Mouse (Mus musculus) forebrain, embryonic 15.5 days (tissue): Measurements from ENCODE around the gene Nmt1. TPM values are rescaled to one million over a fixed set of nuclear protein-coding genes. Genes with fewer than 3 reads are reported as not detected.

ENCODE experiments used
- ATAC-seq: fragments of 200-750 bp; cut with Nextera tagmentation; replicated peaks from 2 replicates; pipeline ENCODE4 v1.8.0; 2017; ENCODE audit warnings: mild to moderate bottlenecking, moderate TSS enrichment, moderate library complexity
- H3K27ac ChIP-seq: fragments of 300-500 bp; sonication (generic); replicated peaks from 2 replicates; pipeline ENCODE4 v1.5.1; 2015; ENCODE audit warnings: mild to moderate bottlenecking, inconsistent platforms
- H3K27me3 ChIP-seq: fragments of 300-500 bp; sonication (generic); 2 replicates; pipeline ENCODE4 v1.6.1; 2015; ENCODE audit warnings: inconsistent platforms
- H3K36me3 ChIP-seq: fragments of 300-500 bp; sonication (generic); 2 replicates; pipeline ENCODE4 v1.6.1; 2015; ENCODE audit warnings: mild to moderate bottlenecking, inconsistent platforms
- H3K4me1 ChIP-seq: fragments of 300-500 bp; sonication (generic); 2 replicates; pipeline ENCODE4 v1.6.1; 2015; ENCODE audit warnings: inconsistent platforms
- H3K4me2 ChIP-seq: fragments of 300-500 bp; sonication (generic); replicated peaks from 2 replicates; pipeline ENCODE4 v1.6.1; 2015; ENCODE audit warnings: mild to moderate bottlenecking, inconsistent platforms
- H3K4me3 ChIP-seq: fragments of 300-500 bp; sonication (generic); 2 replicates; pipeline ENCODE4 v1.5.1; 2015; ENCODE audit warnings: mild to moderate bottlenecking, inconsistent platforms
- H3K9ac ChIP-seq: fragments of 300-500 bp; sonication (generic); replicated peaks from 2 replicates; pipeline ENCODE4 v1.6.1; 2015; ENCODE audit warnings: mild to moderate bottlenecking, inconsistent platforms
- H3K9me3 ChIP-seq: fragments of 300-500 bp; sonication (generic); 2 replicates; pipeline ENCODE4 v1.6.1; 2016; ENCODE audit warnings: inconsistent platforms
- WGBS: fragments of 180-500 bp; shearing (Covaris S2); methylation state at CpG from one replicate; pipeline ENCODE4 v1.1.7; 2015; ENCODE audit warnings: mixed read lengths; 5-methylcytosine and 5-hydroxymethylcytosine counted together
- polyA plus RNA-seq: library from polyadenylated mRNA; unstranded; fragments of >200 nt; fragmentation: Nextera tagmentation; extraction: Ambion mirVana; gene quantifications from 2 replicates; pipeline ENCODE4 v1.2.1, GENCODE M21; 2015

Gene Nmt1
- polyA plus RNA-seq, 1 experiment from 2014 or later: 41.0 TPM

GRCm38 (mm10) chr11:103095801-103096200 lies 67.8 kb downstream of the Nmt1 start:
- no peak for ATAC-seq
- Histone ChIP-seq H3K9ac (no peak overlapping the region), H3K27me3 (peaks cover 14% of the 10 kb centered on the region; the same call in 1 of the 2 replicates), H3K4me3 (no peak overlapping the region), H3K36me3 (no peaks in the 10 kb centered on the region), H3K4me2 (no peak overlapping the region), H3K9me3 (no peaks in the 10 kb centered on the region), H3K27ac (no peak overlapping the region), H3K4me1 (no peaks in the 10 kb centered on the region; the same call in 1 of the 2 replicates)
- WGBS: 91% methylated on average over 6 of the region's 6 CpGs

GRCm38 (mm10) chr11:103096979-103097894 lies 69.2 kb downstream of the Nmt1 start:
- no peak overlapping the region for H3K4me3 ChIP-seq
- no peaks in the 10 kb centered on the region for H3K36me3 ChIP-seq
- H3K9me3 ChIP-seq: no peaks in the 10 kb centered on the region
- no peak overlapping the region for H3K4me2 ChIP-seq
- WGBS: 27% methylated on average over 22 of the region's 22 CpGs
- H3K4me1 ChIP-seq: peaks cover 14% of the 10 kb centered on the region
- H3K27me3 ChIP-seq: peaks cover 21% of the 10 kb centered on the region; the same call in 1 of the 2 replicates
- no peak for ATAC-seq
- no peak overlapping the region for H3K27ac ChIP-seq
- no peak overlapping the region for H3K9ac ChIP-seq

- peaks cover 22% of the 10 kb centered on the region for H3K4me1 ChIP-seq
- H3K9me3 ChIP-seq: no peaks in the 10 kb centered on the region
- H3K36me3 ChIP-seq: no peaks in the 10 kb centered on the region
- H3K27me3 ChIP-seq: peaks cover 21% of the 10 kb centered on the region; the same call in 1 of the 2 replicates
- no peak overlapping the region for H3K27ac ChIP-seq
- no peak overlapping the region for H3K4me3 ChIP-seq
- 63% methylated on average over 11 of the region's 11 CpGs for WGBS
- no peak overlapping the region for H3K4me2 ChIP-seq
- no peak overlapping the region for H3K9ac ChIP-seq
- ATAC-seq: no peak
Observed at GRCm38 (mm10) chr11:103098531-103099190, 70.7 kb downstream of the Nmt1 start.

GRCm38 (mm10) chr11:103099352-103099940 lies 71.5 kb downstream of the Nmt1 start:
- no peak overlapping the region for H3K27ac ChIP-seq
- peaks cover 21% of the 10 kb centered on the region; the same call in 1 of the 2 replicates for H3K27me3 ChIP-seq
- no peaks in the 10 kb centered on the region for H3K9me3 ChIP-seq
- H3K9ac ChIP-seq: no peak overlapping the region
- H3K4me3 ChIP-seq: no peak overlapping the region
- 61% methylated on average over 12 of the region's 12 CpGs for WGBS
- peaks cover 22% of the 10 kb centered on the region for H3K4me1 ChIP-seq
- H3K4me2 ChIP-seq: no peak overlapping the region
- ATAC-seq: no peak
- H3K36me3 ChIP-seq: no peaks in the 10 kb centered on the region

- no peaks in the 10 kb centered on the region for H3K36me3 ChIP-seq
- no peaks in the 10 kb centered on the region for H3K9me3 ChIP-seq
- H3K27ac ChIP-seq: no peak overlapping the region
- no peak for ATAC-seq
- 83% methylated on average over 8 of the region's 8 CpGs for WGBS
- peaks cover 22% of the 10 kb centered on the region for H3K4me1 ChIP-seq
- no peak overlapping the region for H3K4me2 ChIP-seq
- H3K9ac ChIP-seq: no peak overlapping the region
- no peak overlapping the region for H3K4me3 ChIP-seq
- peaks cover 21% of the 10 kb centered on the region; the same call in 1 of the 2 replicates for H3K27me3 ChIP-seq
Observed at GRCm38 (mm10) chr11:103100361-103100760, 72.4 kb downstream of the Nmt1 start.

- Histone ChIP-seq H3K4me2 (peak within 1 kb of the TSS; percentile 83), H3K9me3 (no peaks in the 10 kb centered on the region), H3K9ac (peak within 1 kb of the TSS; percentile 44), H3K4me1 (peaks cover 22% of the 10 kb centered on the region), H3K27me3 (peaks cover 21% of the 10 kb centered on the region; the same call in 1 of the 2 replicates), H3K36me3 (no peaks in the 10 kb centered on the region), H3K27ac (no peak within 1 kb of the TSS), H3K4me3 (peak within 1 kb of the TSS; percentile 48)
- ATAC-seq: peak; percentile 10; the same call in 1 of the 2 replicates
- WGBS: under 1% methylated on average over 34 of the region's 34 CpGs
Observed at GRCm38 (mm10) chr11:103101481-103101865, 73.5 kb downstream of the Nmt1 start, which contains the start of the genes Plcd3 and Acbd4. TSS of gene Plcd3 (minus strand) at chr11:103101658. TSS of gene Acbd4 (plus strand) at chr11:103101682.

- Histone ChIP-seq H3K27me3 (peaks cover 21% of the 10 kb centered on the region; the same call in 1 of the 2 replicates), H3K4me2 (peak overlapping the region; percentile 83), H3K27ac (no peak overlapping the region), H3K9ac (peak overlapping the region; percentile 44), H3K9me3 (no peaks in the 10 kb centered on the region), H3K36me3 (no peaks in the 10 kb centered on the region), H3K4me1 (peaks cover 22% of the 10 kb centered on the region), H3K4me3 (peak overlapping the region; percentile 48)
- ATAC-seq: peak; percentile 42
- 3% methylated on average over 30 of the region's 30 CpGs for WGBS
Observed at GRCm38 (mm10) chr11:103101866-103102501, 74.0 kb downstream of the Nmt1 start.

- 1% methylated on average over 35 of the region's 35 CpGs for WGBS
- Histone ChIP-seq H3K9me3 (no peaks in the 10 kb centered on the region), H3K4me1 (peaks cover 22% of the 10 kb centered on the region), H3K4me3 (peak overlapping the region; percentile 48), H3K27ac (no peak overlapping the region), H3K9ac (peak overlapping the region; percentile 44), H3K36me3 (no peaks in the 10 kb centered on the region), H3K4me2 (peak overlapping the region; percentile 83), H3K27me3 (peaks cover 21% of the 10 kb centered on the region; the same call in 1 of the 2 replicates)
- ATAC-seq: peak; percentile 92
Observed at GRCm38 (mm10) chr11:103102725-103103349, 74.8 kb downstream of the Nmt1 start.

- H3K9ac ChIP-seq: 0 out of 2 replicates have a peak overlapping the region, but pooled peaks have one; percentile 22
- H3K27ac ChIP-seq: no peak overlapping the region
- peaks cover 21% of the 10 kb centered on the region; the same call in 1 of the 2 replicates for H3K27me3 ChIP-seq
- no peak for ATAC-seq
- 67% methylated on average over 8 of the region's 8 CpGs for WGBS
- peaks cover 22% of the 10 kb centered on the region for H3K4me1 ChIP-seq
- no peaks in the 10 kb centered on the region for H3K36me3 ChIP-seq
- H3K4me2 ChIP-seq: peak overlapping the region; percentile 83
- H3K4me3 ChIP-seq: peak overlapping the region; percentile 48
- no peaks in the 10 kb centered on the region for H3K9me3 ChIP-seq
Observed at GRCm38 (mm10) chr11:103103621-103104020, 75.6 kb downstream of the Nmt1 start.

GRCm38 (mm10) chr11:103104469-103104868 lies 76.5 kb downstream of the Nmt1 start:
- WGBS: 84% methylated on average over 7 of the region's 7 CpGs
- H3K9ac ChIP-seq: no peak overlapping the region
- H3K4me3 ChIP-seq: no peak overlapping the region
- peaks cover 22% of the 10 kb centered on the region for H3K4me1 ChIP-seq
- no peaks in the 10 kb centered on the region for H3K36me3 ChIP-seq
- no peaks in the 10 kb centered on the region for H3K9me3 ChIP-seq
- no peak overlapping the region for H3K27ac ChIP-seq
- ATAC-seq: no peak
- peaks cover 18% of the 10 kb centered on the region; the same call in 1 of the 2 replicates for H3K27me3 ChIP-seq
- no peak overlapping the region for H3K4me2 ChIP-seq

GRCm38 (mm10) chr11:103105180-103105725 lies 77.3 kb downstream of the Nmt1 start:
- Histone ChIP-seq H3K4me3 (no peak overlapping the region), H3K4me1 (peaks cover 22% of the 10 kb centered on the region), H3K9me3 (no peaks in the 10 kb centered on the region), H3K9ac (no peak overlapping the region), H3K36me3 (no peaks in the 10 kb centered on the region), H3K27me3 (peaks cover 12% of the 10 kb centered on the region; the same call in 1 of the 2 replicates), H3K27ac (no peak overlapping the region), H3K4me2 (no peak overlapping the region)
- WGBS: 57% methylated on average over 14 of the region's 14 CpGs
- no peak for ATAC-seq
